Mouse (Mus musculus) cerebellum, postnatal 10 days (tissue): ENCODE measurements around the gene Sugct.

Source experiments
- DNase-seq, 2 experiments: peaks; one replicate each; pipeline ENCODE4 v3.0.0; 2021; ENCODE audit warnings: mixed read lengths in 2 of 2

Gene Sugct

DNA sequence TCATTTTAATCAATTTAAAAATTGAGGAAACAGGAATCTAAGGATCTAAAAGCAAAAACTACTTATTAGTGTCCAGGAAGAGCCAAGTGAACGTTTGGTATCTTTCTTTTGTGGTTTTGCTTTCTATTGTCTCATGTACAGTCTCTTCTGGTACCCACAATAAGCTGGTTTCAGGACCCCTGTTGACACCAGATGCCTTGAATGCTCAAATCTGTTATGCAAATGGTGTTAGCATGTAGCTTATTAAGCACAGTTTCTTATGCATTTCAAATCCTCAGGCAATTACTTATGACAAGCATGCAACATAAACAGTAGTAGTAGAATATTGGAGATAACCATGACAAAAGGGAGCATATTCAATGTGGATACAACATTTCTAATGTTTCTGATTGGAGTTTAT lies 407.0 kb downstream of the Sugct start:
- DNase-seq: no peak

DNA sequence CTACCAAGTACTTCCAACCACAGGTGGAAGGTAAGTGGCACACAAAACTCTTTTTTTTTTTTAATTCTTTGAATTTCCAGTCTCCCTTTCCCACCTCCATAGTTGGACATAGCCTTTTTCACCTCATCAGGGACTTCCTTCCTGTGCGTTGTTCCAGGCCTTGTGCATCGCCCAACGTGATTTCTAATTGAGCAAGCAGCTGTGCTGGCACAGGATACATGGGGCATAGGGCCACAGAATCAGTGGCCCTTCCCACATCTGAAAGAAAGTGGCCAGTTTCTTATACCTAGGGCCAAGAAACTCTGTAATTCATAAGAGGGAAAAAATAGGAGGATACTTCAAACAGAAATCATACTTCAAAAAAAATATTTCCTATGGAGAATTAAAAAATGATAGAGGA lies 449.4 kb downstream of the Sugct start:
- DNase-seq: no peak

DNA sequence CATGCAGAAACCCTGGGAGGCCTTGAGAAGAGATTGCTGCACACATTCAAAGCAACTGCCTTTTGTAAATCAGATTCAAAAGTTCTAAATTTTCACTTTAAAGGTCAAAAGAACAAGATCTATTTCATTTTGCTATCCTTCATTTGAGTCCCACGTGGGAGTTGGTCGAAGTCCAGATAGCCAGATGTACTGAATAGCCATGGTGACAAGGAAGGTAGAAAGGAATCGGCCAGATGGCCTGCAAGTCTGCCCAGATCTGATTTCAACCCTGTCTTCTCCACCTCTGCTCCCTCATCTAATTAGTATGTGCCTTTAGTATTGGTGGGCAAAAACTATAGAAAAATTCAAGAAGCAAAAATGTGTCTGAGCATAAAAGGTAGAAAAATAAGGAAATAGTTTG lies 478.8 kb downstream of the Sugct start:
- peak; percentile 87 for DNase-seq

DNA sequence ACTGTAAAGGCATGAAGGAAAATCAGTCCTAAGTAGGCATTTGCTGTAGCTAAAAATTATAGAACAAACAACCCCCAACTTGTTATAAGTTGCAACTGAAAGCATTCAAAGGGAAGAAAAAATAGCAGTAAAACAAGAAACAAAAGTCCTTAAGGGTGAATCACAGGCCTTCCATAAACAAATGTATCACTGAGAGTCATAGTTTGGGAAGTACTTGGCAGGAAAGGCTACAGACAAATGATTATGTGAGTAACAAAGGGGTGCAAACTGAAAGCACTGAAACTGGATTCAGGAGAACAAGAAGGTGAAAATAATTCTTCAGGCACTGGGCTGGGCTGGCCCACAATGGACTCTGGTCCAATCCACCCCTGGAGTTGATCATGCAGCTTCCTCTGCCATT lies 482.7 kb downstream of the Sugct start:
- no peak for DNase-seq

DNA sequence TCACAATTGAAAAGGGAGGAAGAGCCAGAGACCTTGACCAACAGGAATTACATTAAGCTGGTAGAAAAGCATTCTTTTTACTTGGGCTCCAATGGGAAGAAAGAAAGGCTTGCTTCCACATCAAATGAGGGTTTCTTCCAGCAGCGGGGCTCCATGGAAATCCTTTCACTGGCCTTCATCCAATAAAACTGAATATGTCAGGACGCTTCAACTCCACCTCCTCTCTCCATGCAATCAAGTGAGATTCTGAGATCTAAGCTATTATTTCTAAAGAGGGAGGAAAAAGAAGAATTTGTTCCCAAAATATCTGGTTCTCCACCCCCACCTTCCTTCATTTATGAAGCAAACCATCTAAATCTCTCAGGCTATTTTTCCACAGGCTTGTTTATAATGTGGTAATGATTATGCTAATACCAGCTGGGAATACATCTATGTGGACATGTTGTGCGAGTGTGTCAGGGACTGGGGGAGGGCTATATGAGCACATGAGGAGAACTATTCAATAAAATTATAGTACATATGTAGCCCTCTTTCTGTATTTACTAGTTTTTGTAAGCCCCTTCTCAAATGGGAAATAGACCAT lies 505.1 kb downstream of the Sugct start:
- no peak for DNase-seq

DNA sequence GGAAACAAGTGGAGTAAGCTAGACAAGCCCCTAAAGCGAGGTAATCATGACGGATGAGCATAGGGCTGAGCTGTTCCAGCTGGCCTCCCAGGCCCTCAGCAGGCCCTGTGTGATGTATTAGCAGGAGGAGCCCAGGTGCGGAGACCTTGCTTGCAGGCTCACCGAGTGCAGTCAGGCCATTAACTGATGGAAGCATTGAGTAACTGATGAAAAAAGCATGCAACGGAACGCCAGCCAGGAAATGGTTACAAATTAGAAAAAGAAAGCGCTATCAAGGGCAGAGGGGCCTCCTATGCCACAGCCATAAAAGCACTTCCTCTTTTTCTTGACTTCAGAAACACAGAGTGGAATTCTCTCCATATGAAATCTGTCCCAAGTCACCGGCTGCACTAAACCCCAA lies 510.1 kb downstream of the Sugct start:
- DNase-seq: no peak

DNA sequence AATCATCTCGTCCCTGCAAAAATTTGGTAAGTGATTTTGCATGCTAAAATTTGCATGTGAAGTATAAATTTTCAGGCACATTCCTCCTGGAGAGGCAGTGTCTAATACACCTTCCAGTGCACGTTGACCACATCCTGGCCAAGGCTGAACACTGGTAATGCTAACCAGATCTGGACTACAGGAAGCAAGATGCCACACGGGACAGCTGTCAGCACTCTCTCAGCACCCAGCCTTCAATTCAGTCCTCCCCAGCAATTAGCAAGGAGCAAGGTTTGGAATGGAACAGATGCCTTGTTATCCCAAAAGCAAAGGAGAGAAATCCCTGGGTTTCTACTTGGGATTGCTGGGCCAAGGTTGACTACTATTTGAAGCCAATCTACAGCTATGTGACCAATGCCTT lies 529.4 kb downstream of the Sugct start:
- no peak for DNase-seq

DNA sequence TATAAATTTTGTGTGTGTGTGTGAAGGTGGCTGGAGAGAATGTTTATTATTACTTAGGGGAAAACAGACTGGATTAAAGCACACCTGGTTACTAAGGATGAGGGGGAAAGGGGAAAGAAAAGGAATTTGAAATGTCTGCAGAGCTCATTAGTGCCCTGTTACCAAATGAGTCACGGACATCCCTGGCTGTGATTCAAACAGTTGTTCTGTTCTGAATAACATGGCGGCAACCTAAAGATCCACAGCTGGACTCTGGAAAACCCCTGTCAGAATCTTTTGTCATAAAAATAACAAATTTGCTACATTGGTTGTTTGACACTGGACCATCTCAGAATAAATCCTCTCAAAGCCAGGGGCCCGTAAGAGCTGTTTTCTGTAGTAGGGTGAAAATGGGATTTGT lies 530.6 kb downstream of the Sugct start:
- no peak for DNase-seq

DNA sequence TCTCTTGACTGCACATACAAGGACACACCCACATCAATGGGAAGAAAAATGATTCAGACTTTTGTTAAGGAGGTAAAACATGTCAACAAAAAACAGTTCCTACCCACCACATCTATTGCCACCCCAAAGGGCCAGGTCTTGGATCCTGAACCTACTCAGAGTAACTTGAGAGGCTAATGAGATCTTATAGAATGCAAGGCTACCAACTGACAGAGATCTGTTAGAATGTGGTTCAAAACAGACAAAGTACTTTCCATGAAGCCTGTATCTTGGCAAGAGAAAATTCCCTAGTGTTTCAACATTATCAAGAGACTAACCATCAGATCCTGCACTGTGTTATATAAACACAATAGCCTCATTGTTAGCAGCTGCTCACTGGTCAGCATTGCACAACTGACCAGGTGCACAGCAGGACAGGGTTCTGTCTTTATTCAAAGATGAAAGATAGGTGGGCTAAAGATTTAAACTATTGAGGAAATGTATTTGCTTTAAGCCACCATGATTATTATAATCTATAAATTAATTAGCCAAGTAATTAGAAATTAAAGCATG lies 548.8 kb downstream of the Sugct start:
- no peak for DNase-seq

DNA sequence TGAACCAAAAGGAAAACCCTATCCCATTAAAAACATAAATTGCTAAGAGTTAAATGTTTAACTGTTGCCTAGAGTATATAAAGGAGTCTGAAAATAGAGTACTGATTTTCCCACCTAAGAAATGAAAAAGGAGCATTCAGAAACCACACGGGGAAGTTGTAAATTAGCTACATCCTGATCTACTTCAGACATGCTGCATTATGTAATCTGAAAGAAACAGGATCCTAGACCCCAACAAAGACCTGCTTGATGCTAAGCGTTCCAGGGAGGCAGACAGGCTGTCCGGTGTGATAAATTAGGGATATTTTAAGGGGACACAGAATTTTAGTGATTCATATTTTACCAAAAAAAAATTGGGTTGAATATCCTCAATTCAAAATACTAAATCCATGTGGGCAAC lies 579.3 kb downstream of the Sugct start:
- no peak for DNase-seq

DNA sequence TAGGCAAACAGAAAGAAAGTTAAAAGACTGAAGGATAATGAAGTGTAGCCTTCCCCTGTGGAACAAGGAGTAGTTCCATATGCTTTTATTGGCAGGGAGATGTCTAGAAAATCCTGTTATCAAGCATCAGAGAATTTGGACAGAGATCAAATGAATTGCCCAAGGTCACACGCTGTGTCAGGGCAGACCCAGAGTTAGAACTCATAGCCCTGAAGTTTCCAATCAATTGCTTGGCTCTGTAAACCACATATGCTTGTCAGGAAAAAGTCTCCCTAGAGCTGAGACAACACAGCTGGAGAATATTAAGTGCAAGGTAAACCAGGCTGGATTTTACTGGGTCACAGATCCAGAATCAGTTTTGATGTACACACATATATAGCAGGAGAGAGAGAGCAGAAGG lies 593.0 kb downstream of the Sugct start:
- no peak for DNase-seq

DNA sequence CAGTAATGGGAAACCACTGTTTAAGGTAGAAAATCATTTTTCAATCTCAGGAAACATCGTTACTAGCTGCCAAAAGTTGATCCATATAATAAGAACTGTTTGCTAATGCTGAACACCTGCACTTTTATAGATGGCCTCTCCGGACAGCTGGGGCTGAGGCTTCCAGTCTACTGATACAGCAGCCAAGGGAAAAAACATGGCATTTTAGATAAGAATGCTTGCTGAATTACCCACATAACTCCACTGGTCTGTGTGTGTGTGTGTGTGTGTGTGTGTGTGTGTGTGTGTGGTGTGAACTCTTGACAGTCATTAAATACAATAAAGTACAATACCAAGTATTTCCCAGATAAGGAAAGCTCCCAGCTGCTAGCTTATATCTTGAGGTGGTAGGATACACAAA lies 608.8 kb downstream of the Sugct start:
- no peak for DNase-seq

DNA sequence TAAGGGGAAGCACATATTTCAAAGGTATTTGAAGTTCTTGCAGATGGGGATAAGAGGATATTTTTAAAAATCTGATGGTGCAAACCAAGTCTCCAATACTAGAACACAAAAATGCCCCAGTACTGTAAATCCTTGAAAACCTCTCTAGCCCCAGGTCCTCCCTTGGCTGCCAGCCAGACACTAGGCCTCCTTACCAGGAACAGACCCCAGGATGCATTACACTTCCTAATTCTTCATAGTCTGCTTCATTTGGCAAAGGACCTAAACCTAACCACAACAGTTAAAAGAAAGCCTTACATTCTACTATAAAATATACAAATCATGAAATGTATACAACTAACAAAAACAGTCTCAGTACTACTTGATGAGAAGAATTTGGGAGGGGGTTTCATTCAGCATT lies 609.2 kb downstream of the Sugct start:
- peak; percentile 16 to 28 for DNase-seq

DNA sequence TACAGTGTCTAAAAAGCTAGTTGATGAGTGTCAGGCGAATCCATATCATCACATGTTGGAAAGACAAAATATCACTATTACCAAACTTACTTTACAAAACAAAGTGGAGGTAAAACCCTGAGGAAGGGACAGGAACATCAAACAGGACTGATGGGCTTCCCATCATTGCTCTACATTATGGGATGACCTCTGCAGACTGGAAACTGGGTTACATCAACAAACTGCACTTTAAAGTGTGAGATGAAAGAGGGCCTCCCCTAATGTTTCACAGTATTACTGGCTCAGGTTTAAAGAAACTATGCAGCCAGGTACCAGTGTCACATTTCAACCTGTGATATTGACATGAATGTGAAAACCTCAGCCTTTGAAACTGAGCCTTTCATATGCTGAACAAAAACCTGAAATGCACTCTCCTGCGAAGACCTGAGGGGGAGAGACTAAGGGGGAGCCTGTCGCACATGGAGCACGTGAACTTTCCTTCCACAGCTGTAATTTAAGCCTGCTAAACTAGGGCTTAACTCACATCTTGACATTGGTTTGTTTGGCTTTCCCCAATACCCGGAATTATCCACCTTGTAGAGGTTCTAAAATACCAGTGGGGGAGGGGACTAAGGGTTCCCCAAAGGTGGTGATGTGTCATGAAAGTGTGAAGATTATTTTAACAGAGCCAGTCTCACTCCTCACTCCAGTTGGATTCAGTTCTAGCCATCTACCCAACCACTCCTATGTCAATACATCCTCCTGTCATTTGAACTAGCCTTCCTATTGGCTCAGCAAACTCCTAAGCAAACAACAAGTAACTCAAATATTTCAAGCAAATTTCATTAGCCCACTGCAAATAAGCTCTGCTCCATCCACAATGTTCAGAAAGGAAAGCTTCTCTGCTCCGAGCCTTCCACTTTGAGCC lies 610.2 kb downstream of the Sugct start:
- no peak for DNase-seq

DNA sequence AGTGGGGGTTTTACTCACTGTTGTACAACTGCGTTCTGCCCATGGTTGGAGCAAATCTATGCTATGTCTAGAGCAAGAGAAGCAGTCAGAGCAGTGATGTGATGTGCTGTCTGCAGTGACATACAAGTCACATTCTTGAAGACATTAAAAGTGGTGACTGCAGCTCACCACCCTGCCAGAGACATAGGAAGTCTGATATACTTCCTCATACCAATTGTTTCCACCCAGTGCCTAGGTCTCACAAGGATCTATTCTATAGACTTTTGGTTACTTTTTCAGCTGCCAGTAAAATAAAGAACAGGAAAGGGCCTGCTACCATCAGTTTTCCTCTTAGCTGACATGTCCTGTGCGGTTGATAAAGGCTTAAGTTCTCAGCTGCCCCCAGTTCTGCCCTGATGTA lies 613.7 kb downstream of the Sugct start:
- no peak for DNase-seq

DNA sequence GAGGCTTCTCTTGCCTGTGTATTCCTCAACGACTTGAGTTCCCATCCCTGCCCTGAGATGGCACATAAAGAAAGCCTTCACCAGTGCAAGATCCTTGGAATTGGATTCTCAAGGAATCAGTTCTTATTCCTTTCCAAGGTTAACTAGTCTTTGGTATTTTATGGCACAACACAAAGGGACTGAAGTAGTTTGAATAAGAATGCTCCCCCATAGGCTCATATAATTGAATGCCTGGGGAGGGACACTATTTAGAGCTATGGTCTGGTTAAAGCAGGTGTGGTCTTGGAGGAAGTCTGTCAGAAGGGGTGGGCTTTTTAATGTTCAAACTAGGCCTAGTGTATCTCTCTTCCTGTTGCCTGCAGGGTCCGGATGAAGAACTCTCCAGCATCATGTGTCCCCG lies 629.8 kb downstream of the Sugct start:
- DNase-seq: no peak

DNA sequence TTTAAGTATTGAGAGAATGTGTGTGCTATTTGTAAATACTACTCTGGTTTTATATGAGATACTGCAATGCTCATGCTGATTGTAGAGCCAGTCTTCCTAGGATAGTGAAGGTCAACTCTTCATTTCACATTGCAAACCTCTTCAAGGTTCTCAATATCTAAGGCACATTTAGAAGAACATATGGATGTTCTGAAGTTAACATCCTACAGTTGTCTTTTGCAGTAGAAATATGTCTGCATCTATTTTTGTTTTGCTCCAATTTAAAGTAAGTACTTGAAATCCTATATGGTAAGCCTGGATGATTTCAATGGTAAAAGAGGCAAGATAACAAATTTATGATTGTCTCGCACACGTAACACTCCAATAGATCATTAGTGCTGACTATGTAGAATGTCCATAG lies 638.7 kb downstream of the Sugct start:
- no peak for DNase-seq

DNA sequence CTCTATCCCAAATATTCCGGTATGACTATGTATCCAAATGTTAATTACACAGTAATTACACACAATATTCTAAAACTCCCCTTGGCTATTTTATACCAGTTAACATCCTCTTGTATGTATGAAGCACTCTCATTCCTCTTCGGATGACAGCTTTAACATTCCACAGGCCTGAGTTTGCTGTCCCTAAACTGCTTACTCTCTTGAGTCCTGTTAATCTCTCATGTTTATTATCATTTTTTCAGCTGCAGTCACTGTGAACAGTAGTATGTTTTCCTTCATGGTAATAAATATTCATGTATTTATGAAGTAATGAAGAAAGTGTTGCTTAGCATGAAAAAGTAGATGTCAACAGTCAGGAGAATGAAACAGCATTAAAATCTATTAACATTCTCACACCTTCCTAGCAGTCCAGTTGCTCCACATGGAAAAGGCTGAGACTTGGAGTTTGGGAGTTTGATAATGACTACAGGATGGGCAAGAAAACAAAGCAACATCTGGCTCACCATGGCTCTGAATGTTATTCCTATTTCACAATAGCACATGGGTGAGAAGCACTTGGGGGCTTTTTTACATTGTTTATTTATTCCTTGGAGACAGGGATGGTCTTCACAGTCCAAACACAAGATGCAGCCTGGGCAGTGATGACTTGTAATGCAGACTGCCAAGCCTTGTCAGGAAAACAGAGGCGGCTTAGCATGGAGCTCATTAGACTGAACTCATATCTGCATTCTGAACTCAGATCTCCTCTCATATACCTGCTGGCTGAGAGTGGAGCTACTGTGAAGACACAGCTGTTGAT lies 651.7 kb downstream of the Sugct start:
- no peak for DNase-seq

DNA sequence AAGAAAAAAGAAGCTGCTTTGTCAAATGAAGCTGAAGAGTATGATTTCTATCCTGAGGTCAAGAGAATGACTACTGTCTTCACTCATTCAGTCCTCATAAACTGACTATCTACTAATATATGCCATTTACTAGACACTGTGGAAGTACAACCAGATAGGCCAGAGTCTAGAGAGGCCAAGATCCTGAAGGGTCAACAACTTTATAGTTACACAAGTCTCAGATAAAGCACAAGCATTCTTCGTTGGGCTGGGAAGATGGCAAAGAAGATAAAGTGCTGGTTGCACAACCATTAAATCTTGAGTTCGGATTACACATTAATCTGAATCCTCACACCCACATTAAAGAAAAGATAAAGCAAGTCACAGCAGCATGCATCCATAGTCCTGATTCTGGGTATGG lies 653.0 kb downstream of the Sugct start:
- DNase-seq: no peak

DNA sequence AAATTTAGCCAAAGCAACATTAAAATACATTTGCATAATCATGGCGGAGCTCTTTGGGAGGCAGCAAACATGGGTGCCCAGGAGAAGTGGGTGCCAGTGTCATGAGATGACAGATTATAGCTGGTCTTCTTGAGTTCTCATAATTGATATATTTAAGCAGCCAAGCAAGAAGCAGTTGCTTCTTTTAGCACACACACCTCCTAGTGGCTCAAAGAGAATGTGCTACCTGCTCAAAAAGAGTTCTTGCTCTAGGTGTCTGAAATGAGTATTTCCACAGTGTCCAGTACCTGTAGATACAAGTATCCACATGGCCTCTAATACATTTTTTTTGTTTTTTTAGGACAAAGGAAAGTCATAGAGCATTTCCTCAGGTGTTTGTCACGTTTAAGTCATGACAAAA lies 655.6 kb downstream of the Sugct start:
- peak in 1 of 2 experiments; percentile 6 for DNase-seq

DNA sequence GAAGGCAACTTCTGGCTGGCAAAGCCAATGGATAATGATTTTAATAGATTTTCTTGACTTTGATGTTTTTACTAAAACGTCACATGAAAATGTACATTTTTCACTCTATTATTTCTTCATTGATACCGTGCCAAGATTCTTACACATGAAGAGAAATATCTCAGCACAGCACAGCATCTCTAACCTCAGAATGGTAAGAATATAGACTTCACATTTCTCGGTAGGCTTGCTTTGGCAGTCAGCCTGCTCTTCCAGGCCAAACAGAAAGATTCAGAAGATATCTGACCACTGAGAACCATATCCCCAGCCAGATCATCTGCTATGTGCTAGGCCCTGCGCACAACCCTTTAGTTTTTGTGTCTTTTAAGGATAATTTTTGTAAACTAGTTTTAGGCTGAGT lies 657.0 kb downstream of the Sugct start:
- DNase-seq: peak in 1 of 2 experiments; percentile 3

DNA sequence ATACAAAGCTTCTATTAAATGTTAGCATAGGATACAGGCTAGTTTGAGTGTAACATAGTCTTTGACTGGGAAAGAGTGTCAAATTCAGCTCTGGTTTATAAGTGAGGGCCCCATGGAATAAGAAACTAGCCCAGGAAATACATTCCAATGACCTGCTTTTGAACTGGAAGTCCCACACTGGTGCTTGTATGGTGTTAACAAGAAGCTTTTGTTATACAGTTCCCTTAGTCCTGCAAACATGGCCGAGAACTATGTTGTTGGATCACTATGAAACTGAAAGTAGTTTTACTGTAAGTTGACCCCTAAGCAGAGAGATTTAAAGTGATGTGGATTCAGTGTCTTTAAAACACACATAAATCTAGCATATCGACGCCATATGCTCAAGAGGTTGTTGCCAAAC lies 657.5 kb downstream of the Sugct start:
- no peak for DNase-seq

DNA sequence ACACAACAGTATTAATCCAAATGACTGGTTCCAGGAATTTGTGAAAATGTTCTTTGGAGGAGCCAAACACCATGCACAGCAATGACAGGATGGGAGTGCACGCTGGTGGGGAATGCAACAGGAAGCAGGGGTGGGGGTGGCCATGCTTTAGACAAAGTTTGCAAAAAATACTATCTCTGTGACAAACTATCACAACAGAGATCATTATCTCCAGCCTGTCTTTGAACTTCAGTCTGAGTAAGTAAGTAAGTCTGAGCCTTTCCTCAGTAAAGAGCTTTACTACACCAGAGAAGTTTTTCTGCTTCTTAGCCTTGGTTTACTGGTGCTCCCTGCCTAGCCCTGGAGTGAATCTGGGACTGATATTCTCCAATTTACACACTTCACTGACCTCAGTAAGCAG lies 664.6 kb downstream of the Sugct start:
- DNase-seq: no peak

DNA sequence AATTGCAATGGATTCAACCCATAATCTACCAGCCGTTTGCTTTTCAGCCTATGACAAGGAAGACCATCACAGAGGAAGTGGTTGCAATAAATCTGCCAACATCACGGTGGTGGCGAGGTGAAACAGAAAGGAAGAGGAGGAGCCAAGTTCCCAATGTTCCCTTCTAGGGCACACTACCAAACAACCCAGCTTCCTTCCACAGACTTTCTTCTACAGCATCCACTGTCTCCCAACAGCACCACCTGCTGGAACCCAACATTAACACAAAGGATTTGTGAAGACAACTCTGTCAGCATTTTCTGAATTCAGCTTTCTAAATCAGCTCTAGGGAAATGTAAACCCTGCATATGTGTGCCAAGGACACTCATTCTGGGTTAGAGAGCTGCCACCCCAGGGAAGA lies 666.8 kb downstream of the Sugct start:
- DNase-seq: peak; percentile 77 to 83
